8 mouse cellular contexts compared by ENCODE assay signal in genomic region chr7:19175708-19176515, GRCm38 (mm10). TPM values are rescaled to one million over a fixed set of nuclear protein-coding genes. Genes with fewer than 3 reads are reported as not detected.
DNase-seq lines count a peak whose midpoint lies in the region; ATAC-seq lines count a peak whose summit lies in the region.

Gene Eml2 (plus strand): TSS chr7:19176421.

- 0 out of 2 replicates have a peak, but pooled peaks have one; percentile 40 for ATAC-seq in embryonic facial prominence, embryonic 15.5 days (ENCODE audit: insufficient number of reproducible peaks, low FRiP score, low TSS enrichment, low read depth)
- ATAC-seq in heart, embryonic 14.5 days (ENCODE audit: insufficient number of reproducible peaks, insufficient read depth, low FRiP score, low read depth) = no peak
- no peak; the same call in 1 of the 2 replicates for ATAC-seq in liver, embryonic 11.5 days (replicated peaks; ENCODE audit: low FRiP score)
- ATAC-seq in neural tube, embryonic 13.5 days (ENCODE audit: low read depth) = peak; percentile 94

- peak within 1 kb of the TSS; percentile 19 for H3K4me3 ChIP-seq in embryonic facial prominence, embryonic 15.5 days (replicated peaks)
- H3K4me3 ChIP-seq in heart, embryonic 14.5 days (ENCODE audit: control insufficient read depth in 1 of 2, insufficient read depth in 1 of 2, low read depth in 1 of 2, low read length in 2 of 2) = peak within 1 kb of the TSS in 1 of 2 experiments; percentile 14; a peak in 2 of 4 replicates
- H3K4me3 ChIP-seq in liver, embryonic 11.5 days (ENCODE audit: low read depth, low read length) = peak within 1 kb of the TSS; percentile 18; the same call in 1 of the 2 replicates
- peak within 1 kb of the TSS; percentile 67 for H3K4me3 ChIP-seq in neural tube, embryonic 13.5 days

- no peak within 1 kb of the TSS for H3K9ac ChIP-seq in embryonic facial prominence, embryonic 15.5 days
- no peak within 1 kb of the TSS for H3K9ac ChIP-seq in heart, embryonic 14.5 days (ENCODE audit: low read length)
- no peak within 1 kb of the TSS for H3K9ac ChIP-seq in liver, embryonic 11.5 days (ENCODE audit: low read depth, low read length)
- peak within 1 kb of the TSS; percentile 85 for H3K9ac ChIP-seq in neural tube, embryonic 13.5 days

- H3K4me1 ChIP-seq in embryonic facial prominence, embryonic 15.5 days = peaks cover 46% of the 10 kb centered on the region
- H3K4me1 ChIP-seq in heart, embryonic 14.5 days (ENCODE audit: control insufficient read depth in 2 of 2, insufficient read depth in 2 of 2, low read length in 2 of 2) = peaks cover 17 to 29% of the 10 kb centered on the region in 2 experiments
- peaks cover 30% of the 10 kb centered on the region for H3K4me1 ChIP-seq in liver, embryonic 11.5 days (replicated peaks; ENCODE audit: control insufficient read depth, insufficient read depth, low read length)
- H3K4me1 ChIP-seq in neural tube, embryonic 13.5 days (replicated peaks) = peaks cover 54% of the 10 kb centered on the region

- H3K36me3 ChIP-seq in embryonic facial prominence, embryonic 15.5 days = no peaks in the 10 kb centered on the region
- H3K36me3 ChIP-seq in heart, embryonic 14.5 days (ENCODE audit: control insufficient read depth, insufficient read depth, low read length) = no peaks in the 10 kb centered on the region
- no peaks in the 10 kb centered on the region for H3K36me3 ChIP-seq in liver, embryonic 11.5 days (ENCODE audit: control insufficient read depth, insufficient read depth, low read length)
- H3K36me3 ChIP-seq in neural tube, embryonic 13.5 days = no peaks in the 10 kb centered on the region

- peak; percentile 36 for DNase-seq in A20 (ENCODE audit: low read depth, low spot score)
- no peak for DNase-seq in adrenal gland, postnatal 25 days
- DNase-seq in kidney, postnatal 25 days = peak; percentile 50 to 58
- no peak for DNase-seq in liver, embryonic 11.5 days (ENCODE audit: low spot score)
- no peak for DNase-seq in urinary bladder, postnatal 36 days (ENCODE audit: low spot score in 2 of 2)

- 2% methylated on average over 30 of the region's 30 CpGs for WGBS in embryonic facial prominence, embryonic 15.5 days
- 2% methylated on average over 30 of the region's 30 CpGs for WGBS in heart, embryonic 14.5 days
- WGBS in liver, embryonic 11.5 days = 2% methylated on average over 30 of the region's 30 CpGs
- under 1% methylated on average over 30 of the region's 30 CpGs for WGBS in neural tube, embryonic 13.5 days

- peaks cover 53% of the 10 kb centered on the region for H3K27me3 ChIP-seq in embryonic facial prominence, embryonic 15.5 days
- peaks cover 44% of the 10 kb centered on the region for H3K27me3 ChIP-seq in heart, embryonic 14.5 days (ENCODE audit: control insufficient read depth, insufficient read depth, low read length)
- peaks cover 46% of the 10 kb centered on the region for H3K27me3 ChIP-seq in liver, embryonic 11.5 days (replicated peaks; ENCODE audit: control insufficient read depth, insufficient read depth, low read length)
- peaks cover 54% of the 10 kb centered on the region for H3K27me3 ChIP-seq in neural tube, embryonic 13.5 days

- no peaks in the 10 kb centered on the region for H3K9me3 ChIP-seq in embryonic facial prominence, embryonic 15.5 days (replicated peaks)
- peaks cover 3% of the 10 kb centered on the region; the same call in 1 of the 2 replicates for H3K9me3 ChIP-seq in heart, embryonic 14.5 days (ENCODE audit: control insufficient read depth, low read length)
- H3K9me3 ChIP-seq in liver, embryonic 11.5 days (ENCODE audit: control insufficient read depth, low read length) = no peaks in the 10 kb centered on the region
- no peaks in the 10 kb centered on the region for H3K9me3 ChIP-seq in neural tube, embryonic 13.5 days

- peak within 1 kb of the TSS; percentile 30 for H3K4me2 ChIP-seq in embryonic facial prominence, embryonic 15.5 days (replicated peaks)
- H3K4me2 ChIP-seq in heart, embryonic 14.5 days (ENCODE audit: low read length) = peak within 1 kb of the TSS; percentile 41
- peak within 1 kb of the TSS; percentile 45 for H3K4me2 ChIP-seq in liver, embryonic 11.5 days
- H3K4me2 ChIP-seq in neural tube, embryonic 13.5 days = peak within 1 kb of the TSS; percentile 68

- H3K27ac ChIP-seq in embryonic facial prominence, embryonic 15.5 days (replicated peaks) = no peak within 1 kb of the TSS
- no peak within 1 kb of the TSS for H3K27ac ChIP-seq in heart, embryonic 14.5 days (replicated peaks in 1 of 2; ENCODE audit: control insufficient read depth in 1 of 2, insufficient read depth in 1 of 2, low read depth in 2 of 2, low read length in 2 of 2)
- H3K27ac ChIP-seq in liver, embryonic 11.5 days (ENCODE audit: low read depth, low read length) = no peak within 1 kb of the TSS
- peak within 1 kb of the TSS; percentile 85 for H3K27ac ChIP-seq in neural tube, embryonic 13.5 days (replicated peaks)

RNA-seq across cellular contexts. Expression of gene Eml2, which starts in this region (rescaled TPM):
- 36.3 and 66.2 TPM in 2 replicates for total RNA-seq in adrenal gland, postnatal 25 days (2021)
- 10.4 and 12.8 TPM in 2 replicates for polyA plus RNA-seq in embryonic facial prominence, embryonic 15.5 days (2015; fragmentation: Nextera tagmentation; extraction: Ambion mirVana)
- 8.3 and 9.5 TPM in 2 replicates for polyA plus RNA-seq in heart, embryonic 14.5 days (2014; fragmentation: Nextera tagmentation; extraction: Ambion mirVana)
- polyA plus RNA-seq in liver, embryonic 11.5 days (2014; fragmentation: Nextera tagmentation; extraction: Ambion mirVana) = 2.7 and 3.8 TPM in 2 replicates
- polyA plus RNA-seq in neural tube, embryonic 13.5 days (2015; fragmentation: Nextera tagmentation; extraction: Ambion mirVana) = 6.8 and 8.1 TPM in 2 replicates

Comparison
In these comparisons a context has a peak if more than half of its experiments do, and no peak if none do; other contexts are left out.
1. DNase-seq: peak in A20 (single experiment) and kidney, postnatal 25 days (2 of 2); none in adrenal gland, postnatal 25 days (single experiment), liver, embryonic 11.5 days (single experiment) and urinary bladder, postnatal 36 days (0 of 2).
2. ATAC-seq: peak in embryonic facial prominence, embryonic 15.5 days (single experiment) and neural tube, embryonic 13.5 days (single experiment); none in heart, embryonic 14.5 days (single experiment) and liver, embryonic 11.5 days (single experiment).
3. Peak in every context shown above with its lines, with median percentiles within 50 percentile points of each other: H3K4me2 ChIP-seq.